Mouse (Mus musculus) hindbrain, embryonic 12.5 days (tissue): Measurements from ENCODE around the gene Ccp110. TPM values are rescaled to one million over a fixed set of nuclear protein-coding genes. Genes with fewer than 3 reads are reported as not detected.

ENCODE experiments used
- ATAC-seq: fragments of 200-750 bp; cut with Nextera tagmentation; 2 replicates; pipeline ENCODE4 v1.8.0; 2017; ENCODE audit warnings: moderate TSS enrichment; ENCODE audit not compliant: low FRiP score
- H3K27ac ChIP-seq: fragments of 300-500 bp; sonication (generic); 2 replicates; pipeline ENCODE4 v1.5.1; 2016; ENCODE audit warnings: mild to moderate bottlenecking
- H3K27me3 ChIP-seq: fragments of 300-500 bp; sonication (generic); 2 replicates; pipeline ENCODE4 v1.6.1; 2016; ENCODE audit warnings: mild to moderate bottlenecking
- H3K36me3 ChIP-seq: fragments of 300-500 bp; sonication (generic); 2 replicates; pipeline ENCODE4 v1.6.1; 2016; ENCODE audit warnings: mild to moderate bottlenecking
- H3K4me1 ChIP-seq: fragments of 300-500 bp; sonication (generic); 2 replicates; pipeline ENCODE4 v1.6.1; 2016
- H3K4me2 ChIP-seq: fragments of 300-500 bp; sonication (generic); replicated peaks from 2 replicates; pipeline ENCODE4 v1.6.1; 2016; ENCODE audit warnings: mild to moderate bottlenecking
- H3K4me3 ChIP-seq: fragments of 300-500 bp; sonication (generic); 2 replicates; pipeline ENCODE4 v1.5.1; 2016; ENCODE audit warnings: mild to moderate bottlenecking
- H3K9ac ChIP-seq: fragments of 300-500 bp; sonication (generic); 2 replicates; pipeline ENCODE4 v1.6.1; 2016; ENCODE audit warnings: mild to moderate bottlenecking, moderate library complexity
- H3K9me3 ChIP-seq: fragments of 300-500 bp; sonication (generic); replicated peaks from 2 replicates; pipeline ENCODE4 v1.6.1; 2016; ENCODE audit warnings: mild to moderate bottlenecking
- WGBS: fragments of 180-500 bp; shearing (Covaris S2); methylation state at CpG from one replicate; pipeline ENCODE4 v1.1.7; 2016; 5-methylcytosine and 5-hydroxymethylcytosine counted together
- polyA plus RNA-seq: library from polyadenylated mRNA; unstranded; fragments of >200 nt; fragmentation: Nextera tagmentation; extraction: Ambion mirVana; gene quantifications from 2 replicates; pipeline ENCODE4 v1.2.1, GENCODE M21; 2016

The Ccp110 gene
- polyA plus RNA-seq, 1 experiment from 2014 or later = 34.2 TPM

DNA sequence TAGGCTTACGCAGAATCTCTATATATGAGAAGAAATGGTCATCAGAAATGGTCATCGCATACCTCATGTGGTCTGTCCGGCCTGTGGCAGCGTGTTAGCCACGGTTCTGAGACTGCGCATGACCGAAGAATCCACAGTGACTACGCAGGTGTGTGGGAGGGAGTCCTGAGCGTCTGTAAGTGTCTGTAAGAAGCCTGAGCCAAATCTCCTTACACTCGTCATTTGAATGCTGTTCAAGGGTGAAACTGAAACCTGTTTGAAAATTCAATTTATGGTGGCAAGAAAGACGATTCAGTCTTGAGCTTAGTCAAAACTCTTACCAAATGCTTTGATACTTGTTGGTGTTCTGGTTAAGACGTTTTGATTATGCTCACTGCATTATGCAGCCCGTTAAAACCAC is 20.9 kb downstream of the Ccp110 start:
- WGBS = 95% methylated on average over 13 of the region's 13 CpGs
- H3K9me3 ChIP-seq = no peaks in the 10 kb centered on the region
- H3K27me3 ChIP-seq = no peaks in the 10 kb centered on the region
- H3K4me3 ChIP-seq = no peak overlapping the region
- H3K4me1 ChIP-seq = no peaks in the 10 kb centered on the region
- no peak overlapping the region for H3K27ac ChIP-seq
- no peak overlapping the region for H3K4me2 ChIP-seq
- H3K36me3 ChIP-seq = peaks cover 57% of the 10 kb centered on the region
- no peak overlapping the region for H3K9ac ChIP-seq
- ATAC-seq = no peak

DNA sequence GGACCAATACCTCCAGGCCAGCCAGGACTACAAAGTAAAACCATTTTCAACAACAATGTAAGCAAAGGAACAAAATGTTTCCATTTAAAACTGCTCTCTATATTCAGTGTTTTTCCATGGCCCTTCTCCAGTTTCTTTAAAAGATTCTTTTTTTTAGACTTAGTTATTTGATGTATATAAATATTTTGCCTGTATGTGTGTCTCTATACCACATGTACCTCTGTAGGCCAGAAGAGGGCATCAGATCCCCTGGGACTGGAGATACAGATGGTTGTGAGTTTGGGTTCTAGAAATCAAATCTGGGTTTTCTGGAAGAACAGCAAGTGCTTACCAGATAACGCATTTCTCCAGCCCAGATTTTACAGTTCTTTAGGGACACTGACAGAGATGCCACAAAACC is 26.4 kb downstream of the Ccp110 start:
- Histone ChIP-seq H3K27me3 (no peaks in the 10 kb centered on the region), H3K27ac (no peak overlapping the region), H3K4me1 (peaks cover 14% of the 10 kb centered on the region), H3K4me3 (no peak overlapping the region), H3K36me3 (peaks cover 19% of the 10 kb centered on the region), H3K9me3 (no peaks in the 10 kb centered on the region), H3K9ac (no peak overlapping the region), H3K4me2 (no peak overlapping the region)
- no peak for ATAC-seq
- 61% methylated on average over 1 of the region's 1 CpGs for WGBS

- Histone ChIP-seq H3K4me1 (peaks cover 14% of the 10 kb centered on the region), H3K4me3 (peak within 1 kb of the TSS; percentile 76), H3K4me2 (peak within 1 kb of the TSS; percentile 75), H3K27me3 (no peaks in the 10 kb centered on the region), H3K9me3 (no peaks in the 10 kb centered on the region), H3K36me3 (peaks cover 21% of the 10 kb centered on the region), H3K27ac (peak within 1 kb of the TSS; percentile 74), H3K9ac (peak within 1 kb of the TSS; percentile 72)
- WGBS = 4% methylated on average over 16 of the region's 16 CpGs
- ATAC-seq = peak; percentile 90
Observed at GRCm38 (mm10) chr7:118739975-118740531, 27.7 kb downstream of the Ccp110 start, which contains the start of gene Vps35l. Vps35l (plus strand) TSS chr7:118740226.

- no peaks in the 10 kb centered on the region for H3K27me3 ChIP-seq
- H3K4me1 ChIP-seq = peaks cover 14% of the 10 kb centered on the region
- peaks cover 19% of the 10 kb centered on the region; the same call in 1 of the 2 replicates for H3K36me3 ChIP-seq
- peak overlapping the region; percentile 75 for H3K4me2 ChIP-seq
- no peaks in the 10 kb centered on the region for H3K9me3 ChIP-seq
- peak overlapping the region; percentile 76 for H3K4me3 ChIP-seq
- ATAC-seq = peak; percentile 97
- H3K27ac ChIP-seq = peak overlapping the region; percentile 74; the same call in 1 of the 2 replicates
- WGBS = 3% methylated on average over 41 of the region's 41 CpGs
- H3K9ac ChIP-seq = peak overlapping the region; percentile 72
Observed at GRCm38 (mm10) chr7:118740532-118741338, 28.4 kb downstream of the Ccp110 start.

DNA sequence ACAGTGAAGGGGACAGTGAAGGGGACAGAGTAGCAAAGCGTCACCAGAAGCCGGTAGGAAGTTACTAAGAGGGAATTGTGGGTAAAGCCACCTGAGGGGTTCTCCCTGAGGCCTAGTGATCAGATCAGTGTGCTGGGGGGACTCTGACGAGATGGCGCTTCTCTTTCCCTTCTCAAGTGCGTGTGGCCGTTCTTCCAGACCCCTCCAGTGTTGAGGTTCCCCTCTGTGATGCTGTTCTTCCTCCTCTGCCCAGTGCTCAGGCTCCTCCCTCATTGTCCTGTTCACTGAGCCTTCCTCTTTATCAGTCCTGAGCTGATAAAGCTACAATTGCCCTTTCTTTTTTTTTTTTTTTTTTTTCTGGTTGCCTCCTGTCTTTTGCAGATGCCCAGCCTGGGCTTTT is 29.9 kb downstream of the Ccp110 start:
- Histone ChIP-seq H3K36me3 (peaks cover 29% of the 10 kb centered on the region), H3K9ac (no peak overlapping the region), H3K27me3 (no peaks in the 10 kb centered on the region), H3K4me2 (no peak overlapping the region), H3K9me3 (no peaks in the 10 kb centered on the region), H3K4me1 (peaks cover 14% of the 10 kb centered on the region), H3K27ac (no peak overlapping the region), H3K4me3 (no peak overlapping the region)
- WGBS = 78% methylated on average over 6 of the region's 6 CpGs
- ATAC-seq = no peak

- Histone ChIP-seq H3K4me2 (no peak overlapping the region), H3K27me3 (no peaks in the 10 kb centered on the region), H3K36me3 (peaks cover 54% of the 10 kb centered on the region), H3K4me3 (no peak overlapping the region), H3K9ac (no peak overlapping the region), H3K9me3 (no peaks in the 10 kb centered on the region), H3K4me1 (peaks cover 14% of the 10 kb centered on the region), H3K27ac (no peak overlapping the region)
- WGBS = 85% methylated on average over 5 of the region's 5 CpGs
- no peak for ATAC-seq
Observed at GRCm38 (mm10) chr7:118744766-118745165, 32.4 kb downstream of the Ccp110 start.

- ATAC-seq = no peak
- no peak overlapping the region for H3K4me2 ChIP-seq
- no peak overlapping the region for H3K9ac ChIP-seq
- H3K4me1 ChIP-seq = no peaks in the 10 kb centered on the region
- no peak overlapping the region for H3K4me3 ChIP-seq
- WGBS = 86% methylated on average over 12 of the region's 12 CpGs
- H3K9me3 ChIP-seq = no peaks in the 10 kb centered on the region
- no peak overlapping the region for H3K27ac ChIP-seq
- no peaks in the 10 kb centered on the region for H3K27me3 ChIP-seq
- peaks cover 83% of the 10 kb centered on the region for H3K36me3 ChIP-seq
Observed at GRCm38 (mm10) chr7:118747891-118748672, 35.7 kb downstream of the Ccp110 start.

DNA sequence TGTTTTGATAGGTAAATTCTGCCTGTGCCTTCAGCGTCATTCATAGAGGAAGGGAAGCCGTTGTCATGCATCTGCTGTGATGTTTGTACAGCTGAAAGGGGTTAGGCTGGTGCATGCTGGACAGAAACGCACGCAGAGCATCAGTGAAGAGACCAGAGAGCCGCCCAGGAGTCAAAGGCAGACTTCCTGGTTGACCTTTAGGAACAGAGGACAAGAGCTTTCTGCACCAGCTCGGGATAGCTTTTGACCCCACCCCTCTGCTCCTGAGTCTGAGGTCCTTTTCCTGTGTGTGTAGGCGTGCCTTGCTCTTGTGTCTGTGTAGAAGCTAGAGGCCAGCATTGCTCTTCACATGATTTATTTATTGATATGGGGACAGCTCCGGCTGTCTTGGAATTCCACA is 37.4 kb downstream of the Ccp110 start:
- no peak for ATAC-seq
- H3K4me1 ChIP-seq = no peaks in the 10 kb centered on the region
- H3K4me3 ChIP-seq = no peak overlapping the region
- H3K4me2 ChIP-seq = no peak overlapping the region
- no peak overlapping the region for H3K9ac ChIP-seq
- peaks cover 87% of the 10 kb centered on the region for H3K36me3 ChIP-seq
- no peaks in the 10 kb centered on the region for H3K9me3 ChIP-seq
- 79% methylated on average over 8 of the region's 8 CpGs for WGBS
- H3K27ac ChIP-seq = no peak overlapping the region
- H3K27me3 ChIP-seq = no peaks in the 10 kb centered on the region

DNA sequence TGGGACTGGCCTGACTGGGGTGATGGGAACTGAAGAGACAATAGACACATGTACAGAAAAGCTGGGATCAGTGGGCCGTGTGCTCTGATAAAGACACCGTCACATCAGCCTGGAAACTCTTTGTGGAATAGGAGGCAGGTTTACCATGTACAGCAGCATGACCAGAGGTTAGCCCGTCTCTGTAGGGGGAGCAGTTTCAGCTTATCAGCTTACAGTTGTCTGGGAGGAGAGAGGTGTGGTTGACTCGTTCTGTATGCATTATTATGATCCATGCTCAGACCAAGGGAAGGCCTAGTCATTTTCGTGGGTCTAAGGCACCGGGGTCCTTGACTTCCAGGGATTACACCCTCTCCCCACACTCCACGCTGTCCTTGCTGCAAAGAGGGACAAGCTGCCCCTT is 39.3 kb downstream of the Ccp110 start:
- no peaks in the 10 kb centered on the region for H3K27me3 ChIP-seq
- WGBS = 91% methylated on average over 7 of the region's 7 CpGs
- no peak overlapping the region for H3K4me2 ChIP-seq

DNA sequence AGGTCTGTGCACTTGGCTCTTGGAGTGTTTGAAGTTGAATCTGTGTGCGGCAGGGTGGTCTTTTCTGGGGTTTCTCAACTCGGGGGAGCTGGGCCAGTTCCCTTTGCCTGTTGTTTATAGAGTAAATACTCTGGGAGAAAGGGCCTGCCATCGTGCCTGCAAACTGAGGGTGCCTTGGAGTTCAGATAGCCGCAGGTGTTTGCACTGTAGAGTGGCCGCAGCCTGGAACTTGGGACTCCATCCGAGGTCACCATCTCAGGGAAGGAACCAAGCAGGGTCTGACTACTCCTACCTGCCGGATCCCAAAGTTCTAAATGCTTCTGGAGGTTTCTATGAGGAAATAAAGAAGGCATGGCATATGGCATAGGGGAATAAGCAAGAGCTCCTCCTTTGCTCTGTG is 43.4 kb downstream of the Ccp110 start:
- no peaks in the 10 kb centered on the region for H3K9me3 ChIP-seq
- 77% methylated on average over 7 of the region's 7 CpGs for WGBS
- peaks cover 77% of the 10 kb centered on the region for H3K36me3 ChIP-seq
- peaks cover 3% of the 10 kb centered on the region; the same call in 1 of the 2 replicates for H3K4me1 ChIP-seq
- no peak overlapping the region for H3K27ac ChIP-seq
- no peaks in the 10 kb centered on the region for H3K27me3 ChIP-seq
- no peak overlapping the region for H3K4me3 ChIP-seq
- no peak overlapping the region for H3K4me2 ChIP-seq
- no peak overlapping the region for H3K9ac ChIP-seq
- no peak for ATAC-seq

More for the DNA sequence above, 39.3 kb downstream of the Ccp110 start:
- Histone ChIP-seq H3K9me3 (no peaks in the 10 kb centered on the region), H3K4me3 (no peak overlapping the region), H3K4me1 (no peaks in the 10 kb centered on the region), H3K9ac (no peak overlapping the region), H3K27ac (no peak overlapping the region), H3K36me3 (peaks cover 91% of the 10 kb centered on the region)
- ATAC-seq = no peak

DNA sequence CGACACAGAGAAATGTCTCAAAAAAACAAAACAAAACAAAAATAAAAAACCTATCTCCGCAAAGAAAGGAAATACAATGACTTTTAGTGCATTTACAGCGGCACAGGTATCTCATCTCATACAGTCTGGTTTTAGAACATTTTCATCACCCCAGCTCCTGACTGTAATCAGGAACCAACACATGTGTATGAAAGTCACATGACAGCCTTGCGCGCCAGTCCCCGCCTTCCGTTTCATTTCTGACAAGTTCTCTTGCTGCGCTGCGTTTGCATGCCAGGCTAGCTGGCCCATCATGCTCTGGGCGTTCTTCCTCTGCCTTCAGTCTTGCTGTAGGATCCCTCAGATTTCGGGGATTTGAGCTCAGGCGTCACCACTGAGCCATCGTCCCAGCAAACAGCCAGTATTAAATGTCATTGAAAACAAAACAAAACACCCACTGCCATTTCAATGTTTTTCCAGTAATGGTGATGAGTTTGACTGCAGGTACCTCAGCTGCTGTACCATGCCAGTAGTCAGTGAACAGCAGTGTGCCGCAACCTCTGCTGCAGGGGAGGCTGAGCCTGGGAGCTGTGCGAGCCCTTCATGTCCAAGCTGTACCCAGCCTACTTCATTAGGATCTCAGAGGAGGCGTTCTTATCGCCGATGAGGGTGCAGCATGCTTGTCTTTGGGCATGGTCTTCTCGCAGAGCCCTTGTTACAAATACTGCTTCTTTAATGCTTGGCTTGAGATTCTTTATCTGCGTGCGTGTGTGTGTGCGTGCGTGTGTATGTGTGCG is 44.3 kb downstream of the Ccp110 start:
- no peak overlapping the region for H3K27ac ChIP-seq
- no peak overlapping the region for H3K9ac ChIP-seq
- no peak overlapping the region for H3K4me2 ChIP-seq
- no peak for ATAC-seq
- peaks cover 3% of the 10 kb centered on the region; the same call in 1 of the 2 replicates for H3K4me1 ChIP-seq
- no peaks in the 10 kb centered on the region for H3K9me3 ChIP-seq
- no peak overlapping the region for H3K4me3 ChIP-seq
- H3K27me3 ChIP-seq = no peaks in the 10 kb centered on the region
- peaks cover 79% of the 10 kb centered on the region for H3K36me3 ChIP-seq
- 94% methylated on average over 24 of the region's 24 CpGs for WGBS

DNA sequence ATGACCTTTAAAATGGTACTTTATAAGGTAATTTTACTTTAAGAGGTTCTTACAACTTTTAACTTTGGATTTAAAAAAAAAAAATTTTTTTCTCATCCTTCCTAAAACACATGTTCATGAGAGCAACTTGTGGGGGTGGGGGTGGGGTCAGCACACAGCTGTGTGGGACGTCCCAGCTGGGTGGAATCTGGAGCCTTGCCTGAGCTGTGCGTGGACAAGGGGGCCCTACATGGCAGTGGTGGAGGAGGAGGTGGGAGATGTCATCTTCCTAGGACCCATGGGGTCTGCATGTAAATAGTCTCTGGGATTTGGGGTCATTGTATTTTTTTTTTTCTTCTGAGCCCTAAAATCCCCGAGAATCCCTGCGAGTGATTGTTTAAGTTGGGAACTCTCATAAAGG is 46.0 kb downstream of the Ccp110 start:
- Histone ChIP-seq H3K36me3 (peaks cover 75% of the 10 kb centered on the region), H3K9ac (no peak overlapping the region), H3K4me1 (peaks cover 3% of the 10 kb centered on the region; the same call in 1 of the 2 replicates), H3K4me2 (no peak overlapping the region), H3K27me3 (no peaks in the 10 kb centered on the region), H3K4me3 (no peak overlapping the region), H3K27ac (no peak overlapping the region), H3K9me3 (no peaks in the 10 kb centered on the region)
- 68% methylated on average over 4 of the region's 4 CpGs for WGBS
- no peak for ATAC-seq
